Mouse (Mus musculus) myocyte (in vitro differentiated cells): ENCODE measurements around the gene Myo10.

ENCODE experiments used
- MAX ChIP-seq: IDR thresholded peaks from one replicate; pipeline ENCODE4 v1.6.1; 2011; ENCODE audit warnings: low read depth, mild to moderate bottlenecking, control low read depth
- POLR2A ChIP-seq: IDR thresholded peaks from one replicate; pipeline ENCODE4 v1.6.1; 2011; ENCODE audit warnings: low read depth, mild to moderate bottlenecking, control low read depth, moderate library complexity; ENCODE audit not compliant: insufficient read length
- POLR2AphosphoS2 ChIP-seq: IDR thresholded peaks from one replicate; pipeline ENCODE4 v1.6.1; 2011; ENCODE audit warnings: low read depth, control low read depth; ENCODE audit not compliant: insufficient read length
- SRF ChIP-seq: IDR thresholded peaks from one replicate; pipeline ENCODE4 v1.6.1; 2011; ENCODE audit warnings: low read depth; ENCODE audit not compliant: control insufficient read depth, insufficient read length

DNA sequence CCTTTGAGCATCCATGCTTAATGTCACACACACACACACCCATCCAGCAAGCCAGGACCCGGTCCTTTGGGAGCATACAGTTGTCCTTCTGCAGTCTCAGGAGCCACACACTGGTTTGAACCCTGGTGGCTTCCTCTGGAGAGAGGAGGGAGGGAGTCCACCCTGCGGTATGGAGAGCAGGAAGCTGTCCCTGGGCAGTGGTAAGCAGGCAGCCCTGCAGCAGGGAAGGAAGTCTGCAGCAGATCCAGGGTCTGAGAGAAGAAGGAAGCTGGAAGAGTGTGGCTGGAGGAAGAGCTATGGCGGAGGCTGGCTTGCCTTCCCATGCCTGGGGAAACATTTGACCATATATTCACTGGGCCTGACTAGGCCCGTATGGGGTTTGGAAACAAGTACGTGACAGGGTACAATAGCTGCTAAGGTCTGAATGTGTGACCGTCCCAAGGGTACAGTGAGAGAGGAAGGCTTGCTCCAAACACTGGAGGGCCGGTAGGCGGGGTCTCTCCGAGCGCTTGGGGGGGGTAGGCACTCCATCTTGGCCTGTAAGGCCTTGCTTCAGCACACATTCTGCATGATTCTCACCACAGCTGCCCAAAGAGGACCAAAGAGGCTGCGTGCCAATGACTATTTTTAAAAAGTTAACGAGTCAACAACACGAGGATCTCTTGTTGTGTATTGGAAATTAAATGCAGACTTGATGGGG lies 142.5 kb downstream of the Myo10 start:
- TF ChIP-seq MAX (no peak), SRF (no peak), POLR2AphosphoS2 (no peak), POLR2A (no peak)
